Mouse (Mus musculus) stomach, embryonic 14.5 days (tissue): Measurements from ENCODE around the gene Cotl1. TPM values are rescaled to one million over a fixed set of nuclear protein-coding genes. Genes with fewer than 3 reads are reported as not detected.

ENCODE experiments used
- ATAC-seq: fragments of 200-750 bp; cut with Nextera tagmentation; 2 replicates; pipeline ENCODE4 v1.8.0; 2017; ENCODE audit warnings: low read depth, moderate TSS enrichment; ENCODE audit not compliant: insufficient number of reproducible peaks, insufficient read depth, low FRiP score
- H3K27ac ChIP-seq: fragments of 300-500 bp; sonication (generic); 2 replicates; pipeline ENCODE4 v1.5.1; 2014; ENCODE audit warnings: mild to moderate bottlenecking, low read length, moderate library complexity, mixed read lengths
- H3K27me3 ChIP-seq: fragments of 300-500 bp; sonication (generic); 2 replicates; pipeline ENCODE4 v1.6.1; 2014; ENCODE audit warnings: low read length, control low read depth, mixed read lengths; ENCODE audit not compliant: control insufficient read depth, insufficient read depth
- H3K36me3 ChIP-seq: fragments of 300-500 bp; sonication (generic); 2 replicates; pipeline ENCODE4 v1.6.1; 2014; ENCODE audit warnings: mild to moderate bottlenecking, control low read depth, low read length, moderate library complexity, mixed read lengths; ENCODE audit not compliant: control insufficient read depth, insufficient read depth
- H3K4me1 ChIP-seq: fragments of 300-500 bp; sonication (generic); 2 replicates; pipeline ENCODE4 v1.6.1; 2014; ENCODE audit warnings: low read length, control low read depth, mixed read lengths; ENCODE audit not compliant: control insufficient read depth, insufficient read depth
- H3K4me2 ChIP-seq: fragments of 300-500 bp; sonication (generic); replicated peaks from 2 replicates; pipeline ENCODE4 v1.6.1; 2014; ENCODE audit warnings: low read depth, low read length, control low read depth
- H3K4me3 ChIP-seq: fragments of 300-500 bp; sonication (generic); 2 replicates; pipeline ENCODE4 v1.5.1; 2014; ENCODE audit warnings: low read depth, low read length, control low read depth
- H3K9ac ChIP-seq: fragments of 300-500 bp; sonication (generic); replicated peaks from 2 replicates; pipeline ENCODE4 v1.6.1; 2014; ENCODE audit warnings: low read depth, mild to moderate bottlenecking, control low read depth, low read length, moderate library complexity, mixed read lengths
- H3K9me3 ChIP-seq: fragments of 300-500 bp; sonication (generic); 2 replicates; pipeline ENCODE4 v1.6.1; 2016; ENCODE audit warnings: low read depth, low read length, control low read depth; ENCODE audit not compliant: control insufficient read depth
- WGBS: fragments of 180-500 bp; shearing (Covaris S2); extraction: QIAGEN DNeasy Blood & Tissue Kit; methylation state at CpG from one replicate; pipeline ENCODE4 v1.1.7; 2014; 5-methylcytosine and 5-hydroxymethylcytosine counted together
- polyA plus RNA-seq: library from polyadenylated mRNA; unstranded; fragments of >200 nt; fragmentation: Nextera tagmentation; extraction: Ambion mirVana; gene quantifications from 2 replicates; pipeline ENCODE4 v1.2.1, GENCODE M21; 2014

Cotl1 gene
- polyA plus RNA-seq, 1 experiment from 2014 or later = 340 TPM

GRCm38 (mm10) chr8:119785764-119786405 lies 54.5 kb downstream of the Cotl1 start:
- no peaks in the 10 kb centered on the region for H3K36me3 ChIP-seq

GRCm38 (mm10) chr8:119784676-119785075 lies 55.7 kb downstream of the Cotl1 start:
- H3K4me2 ChIP-seq = no peak overlapping the region
- H3K36me3 ChIP-seq = no peaks in the 10 kb centered on the region
- H3K4me1 ChIP-seq = 0 out of 2 replicates have a peak, but pooled peaks cover 13% of the 10 kb centered on the region
- no peaks in the 10 kb centered on the region for H3K27me3 ChIP-seq
- no peak overlapping the region for H3K27ac ChIP-seq
- 74% methylated on average over 7 of the region's 7 CpGs for WGBS
- no peak for ATAC-seq
- no peak overlapping the region for H3K9ac ChIP-seq
- no peaks in the 10 kb centered on the region for H3K9me3 ChIP-seq
- H3K4me3 ChIP-seq = no peak overlapping the region

More at GRCm38 (mm10) chr8:119785764-119786405, 54.5 kb downstream of the Cotl1 start:
- H3K4me2 ChIP-seq = no peak overlapping the region
- ATAC-seq = no peak
- H3K4me1 ChIP-seq = 0 out of 2 replicates have a peak, but pooled peaks cover 15% of the 10 kb centered on the region
- H3K9ac ChIP-seq = no peak overlapping the region
- no peak overlapping the region for H3K4me3 ChIP-seq
- no peak overlapping the region for H3K27ac ChIP-seq
- no peaks in the 10 kb centered on the region for H3K9me3 ChIP-seq
- 56% methylated on average over 18 of the region's 18 CpGs for WGBS
- no peaks in the 10 kb centered on the region for H3K27me3 ChIP-seq

- 53% methylated on average over 9 of the region's 9 CpGs for WGBS
Observed at GRCm38 (mm10) chr8:119784141-119784574, 56.2 kb downstream of the Cotl1 start.

GRCm38 (mm10) chr8:119783579-119783978 lies 56.8 kb downstream of the Cotl1 start:
- Histone ChIP-seq H3K4me3 (no peak overlapping the region), H3K4me1 (peaks cover 13% of the 10 kb centered on the region; the same call in 1 of the 2 replicates), H3K36me3 (no peaks in the 10 kb centered on the region), H3K27me3 (no peaks in the 10 kb centered on the region), H3K9ac (no peak overlapping the region), H3K4me2 (no peak overlapping the region), H3K27ac (no peak overlapping the region), H3K9me3 (no peaks in the 10 kb centered on the region)
- WGBS = 68% methylated on average over 6 of the region's 6 CpGs
- no peak for ATAC-seq

More at GRCm38 (mm10) chr8:119784141-119784574, 56.2 kb downstream of the Cotl1 start:
- no peaks in the 10 kb centered on the region for H3K36me3 ChIP-seq
- no peak overlapping the region for H3K4me3 ChIP-seq
- 0 out of 2 replicates have a peak, but pooled peaks cover 13% of the 10 kb centered on the region for H3K4me1 ChIP-seq
- no peak for ATAC-seq
- H3K9me3 ChIP-seq = no peaks in the 10 kb centered on the region
- no peak overlapping the region for H3K4me2 ChIP-seq
- no peaks in the 10 kb centered on the region for H3K27me3 ChIP-seq
- H3K27ac ChIP-seq = no peak overlapping the region
- no peak overlapping the region for H3K9ac ChIP-seq

GRCm38 (mm10) chr8:119782715-119783114 lies 57.6 kb downstream of the Cotl1 start:
- WGBS = 8% methylated on average over 5 of the region's 5 CpGs
- no peak for ATAC-seq
- Histone ChIP-seq H3K9ac (no peak overlapping the region), H3K4me3 (no peak overlapping the region), H3K9me3 (no peaks in the 10 kb centered on the region), H3K27ac (no peak overlapping the region), H3K4me1 (peaks cover 14% of the 10 kb centered on the region; the same call in 1 of the 2 replicates), H3K36me3 (no peaks in the 10 kb centered on the region), H3K27me3 (no peaks in the 10 kb centered on the region), H3K4me2 (no peak overlapping the region)

GRCm38 (mm10) chr8:119781086-119781840 lies 59.1 kb downstream of the Cotl1 start:
- no peaks in the 10 kb centered on the region for H3K9me3 ChIP-seq
- no peaks in the 10 kb centered on the region for H3K36me3 ChIP-seq
- WGBS = 51% methylated on average over 4 of the region's 4 CpGs
- H3K4me3 ChIP-seq = no peak overlapping the region
- no peak for ATAC-seq
- no peak overlapping the region for H3K9ac ChIP-seq
- no peaks in the 10 kb centered on the region for H3K27me3 ChIP-seq
- H3K4me2 ChIP-seq = no peak overlapping the region
- H3K27ac ChIP-seq = no peak overlapping the region
- peaks cover 24% of the 10 kb centered on the region for H3K4me1 ChIP-seq

GRCm38 (mm10) chr8:119780402-119781049 lies 59.8 kb downstream of the Cotl1 start:
- no peak for ATAC-seq
- H3K27me3 ChIP-seq = no peaks in the 10 kb centered on the region
- WGBS = 73% methylated on average over 9 of the region's 9 CpGs

GRCm38 (mm10) chr8:119779013-119779737 lies 61.2 kb downstream of the Cotl1 start:
- Histone ChIP-seq H3K4me1 (peaks cover 16% of the 10 kb centered on the region), H3K4me3 (no peak overlapping the region), H3K27ac (no peak overlapping the region; the same call in 1 of the 2 replicates), H3K9ac (no peak overlapping the region), H3K4me2 (no peak overlapping the region), H3K27me3 (no peaks in the 10 kb centered on the region), H3K36me3 (no peaks in the 10 kb centered on the region), H3K9me3 (no peaks in the 10 kb centered on the region)
- ATAC-seq = 0 out of 2 replicates have a peak, but pooled peaks have one; percentile 4
- 26% methylated on average over 14 of the region's 14 CpGs for WGBS

More at GRCm38 (mm10) chr8:119780402-119781049, 59.8 kb downstream of the Cotl1 start:
- no peak overlapping the region for H3K27ac ChIP-seq
- no peak overlapping the region for H3K9ac ChIP-seq
- H3K9me3 ChIP-seq = no peaks in the 10 kb centered on the region
- H3K4me2 ChIP-seq = no peak overlapping the region
- no peaks in the 10 kb centered on the region for H3K36me3 ChIP-seq
- peaks cover 20% of the 10 kb centered on the region for H3K4me1 ChIP-seq
- no peak overlapping the region for H3K4me3 ChIP-seq
